Mouse (Mus musculus): ENCODE data around the gene Rgr. TPM values are rescaled to one million over a fixed set of nuclear protein-coding genes. Genes with fewer than 3 reads are reported as not detected.
"Not testable (repeated sequence)": the region's sequence is repeated elsewhere in the genome, so short reads cannot be mapped to it uniquely, and the experiment has no call there.

The Rgr gene
- polyA plus RNA-seq, 1 experiment from 2014 or later: not detected

DNA sequence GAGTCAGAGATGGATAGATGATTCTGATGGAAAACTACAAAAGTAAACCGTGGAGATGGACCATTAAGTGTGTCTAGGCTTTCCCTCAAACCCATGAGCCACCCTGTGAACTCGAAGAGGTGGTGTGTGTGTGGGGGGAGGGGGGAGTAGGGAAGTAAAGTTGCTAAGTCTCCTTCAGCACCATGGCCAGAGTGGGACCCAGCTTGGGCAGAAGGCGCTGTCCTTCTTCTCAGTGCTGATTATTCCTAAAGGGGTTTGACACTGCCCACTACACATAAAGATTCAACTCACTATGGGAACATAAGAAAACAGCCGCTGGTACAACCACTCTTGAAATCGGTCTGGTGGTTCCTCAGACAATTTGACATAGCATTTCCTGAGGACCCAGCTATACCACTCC is 32.9 kb downstream of the Rgr start:
- no peaks in the 10 kb centered on the region for H3K36me3 ChIP-seq (ENCODE audit: control insufficient read depth, insufficient read depth, low read length)
- no peak overlapping the region for H3K9ac ChIP-seq (ENCODE audit: low read length)
- WGBS: 30% methylated on average over 5 of the region's 5 CpGs
- ATAC-seq (ENCODE audit: insufficient number of reproducible peaks, insufficient read depth, low FRiP score, low read depth): no peak
- no peak overlapping the region for H3K27ac ChIP-seq (replicated peaks in 1 of 2; ENCODE audit: control insufficient read depth in 1 of 2, insufficient read depth in 1 of 2, low read depth in 2 of 2, low read length in 2 of 2)
- H3K4me3 ChIP-seq (ENCODE audit: control insufficient read depth in 1 of 2, insufficient read depth in 1 of 2, low read depth in 1 of 2, low read length in 2 of 2): no peak overlapping the region
- no peaks in the 10 kb centered on the region for H3K9me3 ChIP-seq (ENCODE audit: control insufficient read depth, low read length)
- no peak overlapping the region for H3K4me2 ChIP-seq (ENCODE audit: low read length)
- H3K27me3 ChIP-seq (ENCODE audit: control insufficient read depth, insufficient read depth, low read length): no peaks in the 10 kb centered on the region
- no peaks in the 10 kb centered on the region for H3K4me1 ChIP-seq (ENCODE audit: control insufficient read depth in 2 of 2, insufficient read depth in 2 of 2, low read length in 2 of 2)

DNA sequence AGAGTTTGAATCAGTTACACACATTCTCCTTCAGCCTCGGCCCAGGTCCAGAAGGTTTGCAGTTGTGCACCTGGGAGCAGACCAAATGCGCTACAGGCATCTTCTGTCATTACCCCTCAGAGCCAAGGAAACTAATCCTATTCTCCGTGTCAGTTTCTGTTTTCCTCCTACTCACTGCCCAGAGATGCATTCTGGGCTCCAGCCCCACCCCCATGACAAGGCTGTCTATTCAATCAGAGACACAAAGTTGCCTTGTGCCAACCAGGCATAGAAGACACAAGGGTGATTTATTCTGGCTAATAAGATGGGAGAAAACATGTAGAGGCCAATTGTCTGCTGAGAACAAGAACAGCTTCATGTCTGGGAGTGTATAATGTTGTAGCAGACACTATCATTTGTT is 35.1 kb downstream of the Rgr start:
- no peak for ATAC-seq (ENCODE audit: insufficient number of reproducible peaks, insufficient read depth, low FRiP score, low read depth)
- no peaks in the 10 kb centered on the region for H3K9me3 ChIP-seq (ENCODE audit: control insufficient read depth, low read length)
- 57% methylated on average over 3 of the region's 3 CpGs for WGBS
- H3K4me3 ChIP-seq (ENCODE audit: control insufficient read depth in 1 of 2, insufficient read depth in 1 of 2, low read depth in 1 of 2, low read length in 2 of 2): no peak overlapping the region
- H3K4me1 ChIP-seq (ENCODE audit: control insufficient read depth in 2 of 2, insufficient read depth in 2 of 2, low read length in 2 of 2): no peaks in the 10 kb centered on the region
- no peaks in the 10 kb centered on the region for H3K27me3 ChIP-seq (ENCODE audit: control insufficient read depth, insufficient read depth, low read length)
- no peak overlapping the region for H3K27ac ChIP-seq (replicated peaks in 1 of 2; ENCODE audit: control insufficient read depth in 1 of 2, insufficient read depth in 1 of 2, low read depth in 2 of 2, low read length in 2 of 2)
- no peak overlapping the region for H3K4me2 ChIP-seq (ENCODE audit: low read length)
- no peaks in the 10 kb centered on the region for H3K36me3 ChIP-seq (ENCODE audit: control insufficient read depth, insufficient read depth, low read length)
- no peak overlapping the region for H3K9ac ChIP-seq (ENCODE audit: low read length)

GRCm38 (mm10) chr14:37009686-37010085 is 39.1 kb downstream of the Rgr start:
- Histone ChIP-seq H3K27ac (replicated peaks in 1 of 2; ENCODE audit: control insufficient read depth in 1 of 2, insufficient read depth in 1 of 2, low read depth in 2 of 2, low read length in 2 of 2) (no peak overlapping the region), H3K4me1 (ENCODE audit: control insufficient read depth in 2 of 2, insufficient read depth in 2 of 2, low read length in 2 of 2) (no peaks in the 10 kb centered on the region), H3K36me3 (ENCODE audit: control insufficient read depth, insufficient read depth, low read length) (no peaks in the 10 kb centered on the region), H3K4me3 (ENCODE audit: control insufficient read depth in 1 of 2, insufficient read depth in 1 of 2, low read depth in 1 of 2, low read length in 2 of 2) (no peak overlapping the region), H3K9me3 (ENCODE audit: control insufficient read depth, low read length) (no peaks in the 10 kb centered on the region), H3K27me3 (ENCODE audit: control insufficient read depth, insufficient read depth, low read length) (no peaks in the 10 kb centered on the region), H3K9ac (ENCODE audit: low read length) (no peak overlapping the region), H3K4me2 (ENCODE audit: low read length) (no peak overlapping the region)
- ATAC-seq (ENCODE audit: insufficient number of reproducible peaks, insufficient read depth, low FRiP score, low read depth): no peak
- WGBS: 55% methylated on average over 2 of the region's 2 CpGs

DNA sequence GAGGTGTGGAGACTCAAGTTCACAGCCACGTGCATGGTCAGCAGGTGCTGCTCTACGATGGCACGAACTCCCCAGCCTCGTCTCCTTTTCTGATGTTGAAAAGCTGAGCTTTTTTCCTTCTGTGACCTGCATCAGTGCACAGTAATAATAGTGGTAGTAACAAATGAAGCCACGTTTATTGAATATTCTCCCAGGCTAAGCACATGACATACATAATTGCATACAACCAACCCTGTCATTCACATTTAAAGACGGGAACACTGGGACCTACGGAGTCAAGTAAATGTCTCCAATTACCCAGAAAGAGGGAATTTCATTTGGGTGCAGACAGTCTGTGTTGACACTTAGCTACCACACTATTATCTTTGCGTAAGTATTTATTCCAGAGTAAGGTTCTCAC is 42.3 kb downstream of the Rgr start:
- no peak overlapping the region for H3K9ac ChIP-seq (ENCODE audit: low read length)
- H3K9me3 ChIP-seq (ENCODE audit: control insufficient read depth, low read length): no peaks in the 10 kb centered on the region
- no peaks in the 10 kb centered on the region for H3K27me3 ChIP-seq (ENCODE audit: control insufficient read depth, insufficient read depth, low read length)
- 67% methylated on average over 8 of the region's 8 CpGs for WGBS
- H3K4me2 ChIP-seq (ENCODE audit: low read length): no peak overlapping the region
- H3K4me3 ChIP-seq (ENCODE audit: control insufficient read depth in 1 of 2, insufficient read depth in 1 of 2, low read depth in 1 of 2, low read length in 2 of 2): no peak overlapping the region
- ATAC-seq (ENCODE audit: insufficient number of reproducible peaks, insufficient read depth, low FRiP score, low read depth): no peak
- no peaks in the 10 kb centered on the region for H3K36me3 ChIP-seq (ENCODE audit: control insufficient read depth, insufficient read depth, low read length)
- no peaks in the 10 kb centered on the region for H3K4me1 ChIP-seq (ENCODE audit: control insufficient read depth in 2 of 2, insufficient read depth in 2 of 2, low read length in 2 of 2)
- H3K27ac ChIP-seq (replicated peaks in 1 of 2; ENCODE audit: control insufficient read depth in 1 of 2, insufficient read depth in 1 of 2, low read depth in 2 of 2, low read length in 2 of 2): no peak overlapping the region

GRCm38 (mm10) chr14:37005865-37006264 is 42.9 kb downstream of the Rgr start:
- WGBS: 13% methylated on average over 3 of the region's 3 CpGs
- H3K27me3 ChIP-seq (ENCODE audit: control insufficient read depth, insufficient read depth, low read length): no peaks in the 10 kb centered on the region
- no peaks in the 10 kb centered on the region for H3K36me3 ChIP-seq (ENCODE audit: control insufficient read depth, insufficient read depth, low read length)
- no peak overlapping the region for H3K27ac ChIP-seq (replicated peaks in 1 of 2; ENCODE audit: control insufficient read depth in 1 of 2, insufficient read depth in 1 of 2, low read depth in 2 of 2, low read length in 2 of 2)
- no peak overlapping the region for H3K4me2 ChIP-seq (ENCODE audit: low read length)
- no peak overlapping the region for H3K9ac ChIP-seq (ENCODE audit: low read length)
- no peaks in the 10 kb centered on the region for H3K4me1 ChIP-seq (ENCODE audit: control insufficient read depth in 2 of 2, insufficient read depth in 2 of 2, low read length in 2 of 2)
- H3K4me3 ChIP-seq (ENCODE audit: control insufficient read depth in 1 of 2, insufficient read depth in 1 of 2, low read depth in 1 of 2, low read length in 2 of 2): no peak overlapping the region
- no peak for ATAC-seq (ENCODE audit: insufficient number of reproducible peaks, insufficient read depth, low FRiP score, low read depth)
- no peaks in the 10 kb centered on the region for H3K9me3 ChIP-seq (ENCODE audit: control insufficient read depth, low read length)

DNA sequence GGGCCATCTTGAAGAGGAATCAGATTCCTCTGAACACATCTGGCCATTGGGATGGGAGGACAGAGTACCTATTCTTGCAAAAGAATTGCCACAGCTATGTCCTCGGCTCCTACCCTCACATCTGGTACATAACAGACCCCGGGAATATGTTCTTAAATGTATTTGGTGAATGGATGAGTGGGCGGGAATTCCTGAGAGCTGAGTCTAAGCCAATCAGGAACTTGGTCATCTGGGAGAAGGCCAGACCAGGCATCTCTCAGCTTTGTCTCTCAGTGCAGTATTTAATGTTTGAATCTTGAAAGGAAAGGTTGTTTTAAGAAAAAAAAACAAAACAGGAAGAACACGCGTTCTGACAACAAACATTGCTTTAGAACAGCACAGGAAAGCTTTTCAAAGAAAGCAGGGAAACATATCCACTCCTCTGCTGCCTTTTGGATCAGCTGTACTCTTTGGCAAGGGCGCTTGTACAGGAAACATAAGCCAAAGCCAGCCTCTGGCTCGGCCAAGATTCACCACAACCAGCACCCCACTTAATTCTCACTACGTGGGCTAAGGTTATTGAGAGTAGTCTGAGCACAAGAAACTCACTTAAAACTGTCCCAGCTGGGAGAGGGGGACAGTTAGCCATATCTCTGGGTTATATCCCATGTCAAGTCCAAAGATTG is 45.2 kb downstream of the Rgr start:
- H3K36me3 ChIP-seq (ENCODE audit: control insufficient read depth, insufficient read depth, low read length): no peaks in the 10 kb centered on the region
- no peak overlapping the region for H3K27ac ChIP-seq (replicated peaks in 1 of 2; ENCODE audit: control insufficient read depth in 1 of 2, insufficient read depth in 1 of 2, low read depth in 2 of 2, low read length in 2 of 2)
- no peaks in the 10 kb centered on the region for H3K27me3 ChIP-seq (ENCODE audit: control insufficient read depth, insufficient read depth, low read length)
- no peaks in the 10 kb centered on the region for H3K9me3 ChIP-seq (ENCODE audit: control insufficient read depth, low read length)
- H3K4me3 ChIP-seq (ENCODE audit: control insufficient read depth in 1 of 2, insufficient read depth in 1 of 2, low read depth in 1 of 2, low read length in 2 of 2): no peak overlapping the region
- ATAC-seq (ENCODE audit: insufficient number of reproducible peaks, insufficient read depth, low FRiP score, low read depth): no peak
- no peak overlapping the region for H3K9ac ChIP-seq (ENCODE audit: low read length)
- H3K4me2 ChIP-seq (ENCODE audit: low read length): no peak overlapping the region
- WGBS: 70% methylated on average over 8 of the region's 8 CpGs
- H3K4me1 ChIP-seq (ENCODE audit: control insufficient read depth in 2 of 2, insufficient read depth in 2 of 2, low read length in 2 of 2): no peaks in the 10 kb centered on the region

- ATAC-seq (ENCODE audit: insufficient number of reproducible peaks, insufficient read depth, low FRiP score, low read depth): no peak
- 58% methylated on average over 2 of the region's 2 CpGs for WGBS
- H3K9me3 ChIP-seq (ENCODE audit: control insufficient read depth, low read length): no peaks in the 10 kb centered on the region
- no peaks in the 10 kb centered on the region for H3K4me1 ChIP-seq (ENCODE audit: control insufficient read depth in 2 of 2, insufficient read depth in 2 of 2, low read length in 2 of 2)
- H3K27me3 ChIP-seq (ENCODE audit: control insufficient read depth, insufficient read depth, low read length): no peaks in the 10 kb centered on the region
- H3K27ac ChIP-seq (replicated peaks in 1 of 2; ENCODE audit: control insufficient read depth in 1 of 2, insufficient read depth in 1 of 2, low read depth in 2 of 2, low read length in 2 of 2): no peak overlapping the region
- no peak overlapping the region for H3K9ac ChIP-seq (ENCODE audit: low read length)
- H3K4me2 ChIP-seq (ENCODE audit: low read length): no peak overlapping the region
- H3K4me3 ChIP-seq (ENCODE audit: control insufficient read depth in 1 of 2, insufficient read depth in 1 of 2, low read depth in 1 of 2, low read length in 2 of 2): no peak overlapping the region
- H3K36me3 ChIP-seq (ENCODE audit: control insufficient read depth, insufficient read depth, low read length): no peaks in the 10 kb centered on the region
Observed at GRCm38 (mm10) chr14:37002852-37003251, 45.9 kb downstream of the Rgr start.

- not testable (repeated sequence) for H3K9ac ChIP-seq (ENCODE audit: low read length); H3K4me2 ChIP-seq (ENCODE audit: low read length); H3K4me1 ChIP-seq (ENCODE audit: control insufficient read depth in 2 of 2, insufficient read depth in 2 of 2, low read length in 2 of 2); H3K27me3 ChIP-seq (ENCODE audit: control insufficient read depth, insufficient read depth, low read length); H3K36me3 ChIP-seq (ENCODE audit: control insufficient read depth, insufficient read depth, low read length); ATAC-seq (ENCODE audit: insufficient number of reproducible peaks, insufficient read depth, low FRiP score, low read depth); H3K9me3 ChIP-seq (ENCODE audit: control insufficient read depth, low read length); H3K4me3 ChIP-seq (ENCODE audit: control insufficient read depth in 1 of 2, insufficient read depth in 1 of 2, low read depth in 1 of 2, low read length in 2 of 2); H3K27ac ChIP-seq (replicated peaks in 1 of 2; ENCODE audit: control insufficient read depth in 1 of 2, insufficient read depth in 1 of 2, low read depth in 2 of 2, low read length in 2 of 2)
- WGBS: 62% methylated on average over 6 of the region's 6 CpGs
Observed at GRCm38 (mm10) chr14:37000780-37001179, 48.0 kb downstream of the Rgr start.

Measured in heart, embryonic 14.5 days (tissue).